Mouse (Mus musculus) granulocyte monocyte progenitor cell, adult 5-6 weeks (primary cell): Measurements from ENCODE around the gene Mrpl34. TPM values are rescaled to one million over a fixed set of nuclear protein-coding genes. Genes with fewer than 3 reads are reported as not detected.

Source experiments
- total RNA-seq, 2 experiments: library from RNA; stranded (forward) in 1 of 2; stranded (reverse) in 1 of 2; fragments of 200-712, 200-1000 nt in 1 of 2; fragments of >200 nt in 1 of 2; fragmentation: Nextera tagmentation in 1 of 2; gene quantifications; 2 replicates each; pipeline ENCODE4 v1.2.3; 2014 to 2017

Mrpl34 gene
- total RNA-seq, 2 experiments from 2014 or later: 56.5 to 79.8 TPM

Other genes with a start within 250 kb of the Mrpl34 start
- gene Myo9b, start 192.2 kb upstream of the Mrpl34 start, total RNA-seq (2014; fragmentation: Nextera tagmentation): 35.5 and 51.5 TPM in 2 replicates
- gene Myo9b, start 192.2 kb upstream of the Mrpl34 start, total RNA-seq (2017): 34.8 and 38.6 TPM in 2 replicates
- gene Haus8, start 192.0 kb upstream of the Mrpl34 start, total RNA-seq (2014; fragmentation: Nextera tagmentation): 17.7 and 36.8 TPM in 2 replicates
- gene Haus8, start 192.0 kb upstream of the Mrpl34 start, total RNA-seq (2017): 55.1 and 56.2 TPM in 2 replicates
- 108 and 154 TPM in 2 replicates for gene Use1, start 98.1 kb upstream of the Mrpl34 start, total RNA-seq (2014; fragmentation: Nextera tagmentation)
- 140 and 156 TPM in 2 replicates for gene Use1, start 98.1 kb upstream of the Mrpl34 start, total RNA-seq (2017)
- gene Ocel1, start 93.7 kb upstream of the Mrpl34 start, total RNA-seq (2014; fragmentation: Nextera tagmentation): 8.8 and 12.4 TPM in 2 replicates
- gene Ocel1, start 93.7 kb upstream of the Mrpl34 start, total RNA-seq (2017): 8.9 TPM in 2 replicates
- gene Nr2f6, start 83.0 kb upstream of the Mrpl34 start, total RNA-seq (2014; fragmentation: Nextera tagmentation): 1.3 and 7.5 TPM in 2 replicates
- gene Nr2f6, start 83.0 kb upstream of the Mrpl34 start, total RNA-seq (2017): 3.3 and 4.1 TPM in 2 replicates
- gene Ushbp1, start 69.2 kb upstream of the Mrpl34 start, total RNA-seq (2014; fragmentation: Nextera tagmentation): not detected in 2 replicates
- not detected in 2 replicates for gene Ushbp1, start 69.2 kb upstream of the Mrpl34 start, total RNA-seq (2017)
- 70.0 and 84.9 TPM in 2 replicates for gene Babam1, start 68.1 kb upstream of the Mrpl34 start, total RNA-seq (2014; fragmentation: Nextera tagmentation)
- 98.5 and 101 TPM in 2 replicates for gene Babam1, start 68.1 kb upstream of the Mrpl34 start, total RNA-seq (2017)
- gene Ankle1, start 58.9 kb upstream of the Mrpl34 start, total RNA-seq (2014; fragmentation: Nextera tagmentation): 11.1 and 11.7 TPM in 2 replicates
- 11.3 and 12.4 TPM in 2 replicates for gene Ankle1, start 58.9 kb upstream of the Mrpl34 start, total RNA-seq (2017)
- 1.6 and 7.4 TPM in 2 replicates for gene Abhd8, start 1.3 kb upstream of the Mrpl34 start, total RNA-seq (2014; fragmentation: Nextera tagmentation)
- gene Abhd8, start 1.3 kb upstream of the Mrpl34 start, total RNA-seq (2017): 4.7 and 5.4 TPM in 2 replicates
- 24.0 and 34.2 TPM in 2 replicates for gene Dda1, start 4.2 kb downstream of the Mrpl34 start, total RNA-seq (2014; fragmentation: Nextera tagmentation)
- 16.9 and 20.3 TPM in 2 replicates for gene Dda1, start 4.2 kb downstream of the Mrpl34 start, total RNA-seq (2017)
- 0.43 and 2.5 TPM in 2 replicates for gene Ano8, start 21.0 kb downstream of the Mrpl34 start, total RNA-seq (2014; fragmentation: Nextera tagmentation)
- gene Ano8, start 21.0 kb downstream of the Mrpl34 start, total RNA-seq (2017): 1.9 and 4.5 TPM in 2 replicates
- 3.5 and 12.4 TPM in 2 replicates for gene Gtpbp3, start 23.1 kb downstream of the Mrpl34 start, total RNA-seq (2014; fragmentation: Nextera tagmentation)
- 13.5 and 21.5 TPM in 2 replicates for gene Gtpbp3, start 23.1 kb downstream of the Mrpl34 start, total RNA-seq (2017)
- gene Plvap, start 46.8 kb downstream of the Mrpl34 start, total RNA-seq (2014; fragmentation: Nextera tagmentation): not detected in 2 replicates
- gene Plvap, start 46.8 kb downstream of the Mrpl34 start, total RNA-seq (2017): 0.10 and 0.43 TPM in 2 replicates
- not detected in 2 replicates for gene Ccdc194, start 60.8 kb downstream of the Mrpl34 start, total RNA-seq (2014; fragmentation: Nextera tagmentation)
- not detected in 2 replicates for gene Ccdc194, start 60.8 kb downstream of the Mrpl34 start, total RNA-seq (2017)
- 47.0 and 55.7 TPM in 2 replicates for gene Bst2, start 72.5 kb downstream of the Mrpl34 start, total RNA-seq (2014; fragmentation: Nextera tagmentation)
- 49.1 and 58.3 TPM in 2 replicates for gene Bst2, start 72.5 kb downstream of the Mrpl34 start, total RNA-seq (2017)
- 50.2 and 64.1 TPM in 2 replicates for gene Mvb12a, start 78.0 kb downstream of the Mrpl34 start, total RNA-seq (2014; fragmentation: Nextera tagmentation)
- gene Mvb12a, start 78.0 kb downstream of the Mrpl34 start, total RNA-seq (2017): 55.0 and 56.6 TPM in 2 replicates
- gene Tmem221, start 93.9 kb downstream of the Mrpl34 start, total RNA-seq (2014; fragmentation: Nextera tagmentation): not detected in 2 replicates
- not detected in 2 replicates for gene Tmem221, start 93.9 kb downstream of the Mrpl34 start, total RNA-seq (2017)
- gene Nxnl1, start 101.6 kb downstream of the Mrpl34 start, total RNA-seq (2014; fragmentation: Nextera tagmentation): not detected in 2 replicates
- 0.36 TPM in 1 of 2 replicates, not detected in the other for gene Nxnl1, start 101.6 kb downstream of the Mrpl34 start, total RNA-seq (2017)
- 7.8 and 10.2 TPM in 2 replicates for gene Slc27a1, start 103.9 kb downstream of the Mrpl34 start, total RNA-seq (2014; fragmentation: Nextera tagmentation)
- gene Slc27a1, start 103.9 kb downstream of the Mrpl34 start, total RNA-seq (2017): 3.3 and 6.2 TPM in 2 replicates
- 143 and 180 TPM in 2 replicates for gene Pgls, start 127.2 kb downstream of the Mrpl34 start, total RNA-seq (2014; fragmentation: Nextera tagmentation)
- 155 and 185 TPM in 2 replicates for gene Pgls, start 127.2 kb downstream of the Mrpl34 start, total RNA-seq (2017)
- gene Fam129c, start 132.7 kb downstream of the Mrpl34 start, total RNA-seq (2014; fragmentation: Nextera tagmentation): 11.6 and 11.7 TPM in 2 replicates
- gene Fam129c, start 132.7 kb downstream of the Mrpl34 start, total RNA-seq (2017): 0.69 and 6.1 TPM in 2 replicates
- 93.8 and 107 TPM in 2 replicates for gene Colgalt1, start 146.0 kb downstream of the Mrpl34 start, total RNA-seq (2014; fragmentation: Nextera tagmentation)
- gene Colgalt1, start 146.0 kb downstream of the Mrpl34 start, total RNA-seq (2017): 77.1 and 84.4 TPM in 2 replicates
- 0.60 TPM in 1 of 2 replicates, not detected in the other for gene Unc13a, start 206.8 kb downstream of the Mrpl34 start, total RNA-seq (2014; fragmentation: Nextera tagmentation)
- 0.04 and 1.8 TPM in 2 replicates for gene Unc13a, start 206.8 kb downstream of the Mrpl34 start, total RNA-seq (2017)
- 10.9 and 17.5 TPM in 2 replicates for gene Jak3, start 211.3 kb downstream of the Mrpl34 start, total RNA-seq (2014; fragmentation: Nextera tagmentation)
- 7.2 and 8.1 TPM in 2 replicates for gene Jak3, start 211.3 kb downstream of the Mrpl34 start, total RNA-seq (2017)
- 14.1 and 16.3 TPM in 2 replicates for gene Insl3, start 224.3 kb downstream of the Mrpl34 start, total RNA-seq (2014; fragmentation: Nextera tagmentation)
- gene Insl3, start 224.3 kb downstream of the Mrpl34 start, total RNA-seq (2017): 1.2 and 4.4 TPM in 2 replicates
- 1.4 TPM in 1 of 2 replicates, not detected in the other for gene B3gnt3, start 236.8 kb downstream of the Mrpl34 start, total RNA-seq (2014; fragmentation: Nextera tagmentation)
- 0.39 TPM in 1 of 2 replicates, not detected in the other for gene B3gnt3, start 236.8 kb downstream of the Mrpl34 start, total RNA-seq (2017)